In genomic region chr10:93298208-93298607, GRCm38 (mm10) we compare ENCODE assay signal across 9 mouse cellular contexts. TPM values are rescaled to one million over a fixed set of nuclear protein-coding genes. Genes with fewer than 3 reads are reported as not detected.
DNase-seq lines count a peak whose midpoint lies in the region; ATAC-seq and TF ChIP-seq lines count a peak whose summit lies in the region.
"Had no signal": no experiment of that assay in that cellular context is flagged by ENCODE, and none has a peak within 500 bp of the region (broad histone marks: within the 10 kb centered on the region; RNA-seq: fewer than 3 reads in every experiment).

No protein-coding gene starts in this region.

- H3K9me3 ChIP-seq in heart, embryonic 11.5 days (replicated peaks; ENCODE audit: control insufficient read depth, low read length) = no peaks in the 10 kb centered on the region

- peak overlapping the region; percentile 81 for H3K27ac ChIP-seq in heart, embryonic 11.5 days (ENCODE audit: low read depth, low read length)
- peak overlapping the region; percentile 61; the same call in 1 of the 2 replicates for H3K27ac ChIP-seq in layer of hippocampus, adult 2 months
- H3K27ac ChIP-seq: liver, embryonic 14.5 days had no signal

- no peak overlapping the region for H3K4me3 ChIP-seq in heart, embryonic 11.5 days (ENCODE audit: low read depth, low read length)
- no peak overlapping the region for H3K4me3 ChIP-seq in layer of hippocampus, adult 2 months

- WGBS in heart, embryonic 11.5 days (ENCODE audit: insufficient replicate concordance) = 45% methylated on average over 7 of the region's 7 CpGs

- H3K9ac ChIP-seq in heart, embryonic 11.5 days (ENCODE audit: low read depth, low read length) = peak overlapping the region; percentile 17; the same call in 1 of the 2 replicates
- H3K9ac ChIP-seq: liver, embryonic 14.5 days had no signal

- H3K36me3 ChIP-seq in heart, embryonic 11.5 days (ENCODE audit: control insufficient read depth, insufficient read depth, low read length) = no peaks in the 10 kb centered on the region

- no peak; the same call in 1 of the 2 replicates for TF ChIP-seq CTCF in layer of hippocampus, adult 2 months (conservative IDR thresholded peaks at IDR 0.05)

- peak overlapping the region; percentile 31 for H3K4me2 ChIP-seq in heart, embryonic 11.5 days

- H3K4me1 ChIP-seq in heart, embryonic 11.5 days (ENCODE audit: control insufficient read depth, insufficient read depth, low read length) = peaks cover 38% of the 10 kb centered on the region

- no peak for DNase-seq in heart, postnatal 10 days
- no peak for DNase-seq in layer of hippocampus, adult 2 months (ENCODE audit: low spot score in 2 of 2)
- DNase-seq in layer of hippocampus, adult 8-10 months (ENCODE audit: low spot score in 2 of 2) = no peak
- no peak for DNase-seq in spleen, postnatal 4 days (ENCODE audit: low spot score in 2 of 2)
- DNase-seq in B cell, adult 2 months = no peak

- no peak for ATAC-seq in heart, embryonic 11.5 days (replicated peaks; ENCODE audit: insufficient number of reproducible peaks, low FRiP score, low TSS enrichment)
- ATAC-seq in CD4-positive, CD25-positive, alpha-beta regulatory T cell, adult 4 months = peak; percentile 24
- 0 out of 2 replicates have a peak, but pooled peaks have one; percentile 9 for ATAC-seq in granulocyte monocyte progenitor cell, adult 5-6 weeks (replicated peaks; ENCODE audit: poor library complexity, severe bottlenecking)

- H3K27me3 ChIP-seq in heart, embryonic 11.5 days (ENCODE audit: control insufficient read depth, insufficient read depth, low read length) = no peaks in the 10 kb centered on the region

- intact Hi-C loops in heart, postnatal 10 days (cut with DNase I) = loop anchor here (2.0 to 10.0 kb wide), 2 partner anchors 39 to 247 kb away; partner anchors contain the start of genes Amdhd1 and Ccdc38

RNA-seq across cellular contexts. Expression of gene Elk3, which starts 12.7 kb away (rescaled TPM):
- 39.9 and 42.1 TPM in 2 replicates for polyA plus RNA-seq in heart, embryonic 11.5 days (2014; fragmentation: Nextera tagmentation; extraction: Ambion mirVana)
- total RNA-seq in heart, postnatal 10 days (2021) = 100 to 1,000 TPM; 106 to 115 TPM
- 1 to 10 TPM; 8.9 to 9.7 TPM for total RNA-seq in layer of hippocampus, adult 2 months (2021)
- total RNA-seq in layer of hippocampus, adult 8-10 months (2022) = 10 to 100 TPM in 2 of 4 experiments, 1 to 10 TPM in 2; 7.5 to 18.4 (median 12.0) TPM
- 10 to 100 TPM; 26.0 to 26.3 TPM for polyA plus RNA-seq in CD4-positive, CD25-positive, alpha-beta regulatory T cell, adult 4 months (2017; shearing (Covaris generic))
- total RNA-seq in granulocyte monocyte progenitor cell, adult 5-6 weeks (2014; fragmentation: Nextera tagmentation) = 32.0 and 34.6 TPM in 2 replicates
- total RNA-seq in granulocyte monocyte progenitor cell, adult 5-6 weeks (2017) = 16.3 and 19.0 TPM in 2 replicates
